Mouse (Mus musculus) layer of hippocampus, adult 18-20 months (tissue): ENCODE measurements at regions not wholly inside any gene's neighbourhood (a gene's known extent, or its start where the extent isn't known, plus 50 kb on each side); places are given as distances from the start of the nearest gene placed in this dataset.

ENCODE experiments used
- DNase-seq, 2 experiments: peaks; one replicate each; pipeline ENCODE4 v3.0.0; 2022; ENCODE audit warnings: low spot score in 2 of 2
- microRNA-seq, 2 experiments: library from miRNA; unstranded; fragments of <30 nt; microRNA quantifications; one replicate each; pipeline ENCODE4 v1.2.0; 2021

DNA sequence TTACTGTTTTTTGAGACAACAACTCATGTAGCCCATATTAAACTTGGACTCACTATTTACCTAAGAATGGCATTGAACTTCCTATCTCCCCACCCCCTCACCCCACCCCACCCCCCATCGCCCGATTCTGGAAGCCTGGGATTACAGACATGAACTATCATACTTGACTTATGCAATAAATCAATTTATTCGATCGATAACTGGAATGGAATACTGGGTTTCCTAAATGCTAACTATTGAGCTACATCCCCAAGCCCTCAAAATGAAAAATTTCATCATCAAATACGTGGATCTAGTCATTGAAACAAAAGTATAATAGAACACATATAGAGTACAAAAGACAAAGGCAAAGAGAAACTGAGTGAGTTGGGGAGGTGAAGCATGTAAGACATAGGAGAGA is 70.1 kb upstream of the Dpyd start:
- no peak for DNase-seq

- no peak for DNase-seq
Observed at GRCm38 (mm10) chr3:118494611-118495010, 67.3 kb upstream of the Dpyd start.

- DNase-seq, result peak in 1 of 2 experiments; percentile 47
Observed at GRCm38 (mm10) chr3:118500234-118500633, 61.7 kb upstream of the Dpyd start.

DNA sequence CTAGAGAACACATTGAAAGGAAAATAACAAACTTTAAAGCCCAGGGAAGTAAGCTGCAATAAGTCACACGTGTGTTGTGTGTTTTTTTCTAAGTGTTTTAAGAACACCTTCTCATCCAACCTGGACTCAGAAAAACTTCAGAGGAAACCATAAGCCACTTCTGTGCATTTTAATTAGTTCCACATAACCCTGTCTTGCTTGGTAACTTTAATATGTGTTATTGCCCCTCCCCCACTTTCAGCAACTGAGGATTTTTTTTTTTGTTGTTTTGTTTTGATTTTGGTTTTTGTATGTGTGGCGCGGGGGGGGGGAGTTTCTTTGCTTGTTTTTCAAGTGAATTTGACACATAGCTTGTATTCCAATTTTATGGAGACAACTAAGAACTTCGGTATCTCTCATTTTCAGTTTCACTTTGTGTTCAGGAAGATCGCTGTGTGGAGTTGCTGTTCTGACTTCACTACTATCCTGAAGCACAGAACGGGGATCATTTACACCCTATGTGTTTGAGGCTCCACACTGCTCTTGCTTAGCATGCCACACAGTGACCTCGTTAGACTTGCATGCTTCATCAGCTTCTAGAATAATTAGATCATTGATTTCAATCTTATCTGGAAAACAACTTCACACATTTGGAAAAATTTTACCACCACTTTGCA is 54.2 kb upstream of the Dpyd start:
- DNase-seq, result peak in 1 of 2 experiments; percentile 16

GRCm38 (mm10) chr3:118510837-118511236 is 51.1 kb upstream of the Dpyd start:
- no peak for DNase-seq

- DNase-seq, result no peak
Observed at GRCm38 (mm10) chr3:118511969-118512368, 50.0 kb upstream of the Dpyd start.

Small RNA genes lying in the stretch of these regions (microRNA-seq; reads per million reads assigned to microRNA genes)
- 0 to 0.20 reads per million in 2 experiments for gene Gm24155
- 12,669 to 13,351 reads per million in 2 experiments for gene Mir137
